Mouse (Mus musculus): Measurements from ENCODE around the gene Dclre1b.

- TF ChIP-seq CTCF (IDR thresholded peaks at IDR 0.05; ENCODE audit: low read depth, low read length) (no peak), POLR2A (IDR thresholded peaks at IDR 0.05; ENCODE audit: borderline replicate concordance, low read depth, low read length) (no peak)
Observed at GRCm38 (mm10) chr3:103755351-103755750, 53.9 kb downstream of the Dclre1b start.
